Mouse (Mus musculus) heart, embryonic 12.5 days (tissue): ENCODE results near the gene Atxn2. TPM values are rescaled to one million over a fixed set of nuclear protein-coding genes. Genes with fewer than 3 reads are reported as not detected.

ENCODE experiments used
- ATAC-seq: fragments of 200-750 bp; cut with Nextera tagmentation; 2 replicates; pipeline ENCODE4 v1.8.0; 2017; ENCODE audit warnings: moderate TSS enrichment, moderate library complexity; ENCODE audit not compliant: insufficient number of reproducible peaks, low FRiP score
- H3K27ac ChIP-seq: fragments of 300-500 bp; sonication (generic); 2 replicates; pipeline ENCODE4 v1.5.1; 2016; ENCODE audit warnings: mild to moderate bottlenecking, moderate library complexity; ENCODE audit not compliant: poor library complexity, severe bottlenecking
- H3K27me3 ChIP-seq: fragments of 300-500 bp; sonication (generic); replicated peaks from 2 replicates; pipeline ENCODE4 v1.6.1; 2016; ENCODE audit warnings: mild to moderate bottlenecking, moderate library complexity
- H3K36me3 ChIP-seq: fragments of 300-500 bp; sonication (generic); 2 replicates; pipeline ENCODE4 v1.6.1; 2016; ENCODE audit warnings: mild to moderate bottlenecking, moderate library complexity
- H3K4me1 ChIP-seq: fragments of 300-500 bp; sonication (generic); replicated peaks from 2 replicates; pipeline ENCODE4 v1.6.1; 2016; ENCODE audit warnings: mild to moderate bottlenecking
- H3K4me2 ChIP-seq: fragments of 300-500 bp; sonication (generic); 2 replicates; pipeline ENCODE4 v1.6.1; 2016; ENCODE audit warnings: mild to moderate bottlenecking, moderate library complexity
- H3K4me3 ChIP-seq: fragments of 300-500 bp; sonication (generic); 2 replicates; pipeline ENCODE4 v1.5.1; 2016; ENCODE audit warnings: mild to moderate bottlenecking
- H3K9ac ChIP-seq: fragments of 300-500 bp; sonication (generic); 2 replicates; pipeline ENCODE4 v1.6.1; 2016; ENCODE audit warnings: mild to moderate bottlenecking, moderate library complexity
- H3K9me3 ChIP-seq: fragments of 300-500 bp; sonication (generic); replicated peaks from 2 replicates; pipeline ENCODE4 v1.6.1; 2016; ENCODE audit warnings: mild to moderate bottlenecking, moderate library complexity
- WGBS: fragments of 180-500 bp; shearing (Covaris S2); methylation state at CpG from one replicate; pipeline ENCODE4 v1.1.7; 2016; 5-methylcytosine and 5-hydroxymethylcytosine counted together
- polyA plus RNA-seq: library from polyadenylated mRNA; unstranded; fragments of >200 nt; fragmentation: Nextera tagmentation; extraction: Ambion mirVana; gene quantifications from 2 replicates; pipeline ENCODE4 v1.2.1, GENCODE M21; 2016

The Atxn2 gene
- polyA plus RNA-seq, 1 experiment from 2014 or later: 83.2 TPM

DNA sequence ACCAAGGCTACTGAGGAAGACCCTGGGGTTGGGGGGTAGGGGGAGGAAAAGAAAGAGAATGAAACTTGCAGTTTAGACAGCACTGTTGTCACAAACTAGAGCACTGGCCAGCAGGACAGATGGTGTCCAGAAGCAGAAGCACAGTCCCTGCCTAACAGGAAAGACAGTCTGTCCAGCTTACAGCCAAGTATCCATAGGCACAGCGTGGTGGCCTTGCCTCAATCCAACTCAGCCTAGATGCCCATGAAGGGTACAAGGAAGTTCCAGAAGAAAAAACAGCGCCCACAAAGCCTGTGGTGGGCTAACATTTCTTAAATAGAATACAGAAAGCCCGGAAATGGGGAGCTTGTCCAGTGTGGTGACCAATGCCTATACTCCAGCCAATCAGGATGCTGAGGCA, 114.5 kb downstream of the Atxn2 start:
- ATAC-seq: no peak
- no peak overlapping the region for H3K9ac ChIP-seq
- H3K27ac ChIP-seq: no peak overlapping the region
- no peaks in the 10 kb centered on the region for H3K9me3 ChIP-seq
- H3K27me3 ChIP-seq: no peaks in the 10 kb centered on the region
- H3K4me1 ChIP-seq: peaks cover 51% of the 10 kb centered on the region
- no peak overlapping the region for H3K4me2 ChIP-seq
- no peak overlapping the region for H3K4me3 ChIP-seq
- peaks cover 58% of the 10 kb centered on the region for H3K36me3 ChIP-seq
- WGBS: 88% methylated on average over 3 of the region's 3 CpGs

GRCm38 (mm10) chr5:121827876-121828275, 116.7 kb downstream of the Atxn2 start:
- ATAC-seq: no peak
- Histone ChIP-seq H3K36me3 (peaks cover 44% of the 10 kb centered on the region), H3K9ac (no peak overlapping the region), H3K27me3 (no peaks in the 10 kb centered on the region), H3K9me3 (no peaks in the 10 kb centered on the region), H3K4me3 (no peak overlapping the region), H3K27ac (no peak overlapping the region), H3K4me2 (no peak overlapping the region), H3K4me1 (peaks cover 46% of the 10 kb centered on the region)
- 85% methylated on average over 4 of the region's 4 CpGs for WGBS

DNA sequence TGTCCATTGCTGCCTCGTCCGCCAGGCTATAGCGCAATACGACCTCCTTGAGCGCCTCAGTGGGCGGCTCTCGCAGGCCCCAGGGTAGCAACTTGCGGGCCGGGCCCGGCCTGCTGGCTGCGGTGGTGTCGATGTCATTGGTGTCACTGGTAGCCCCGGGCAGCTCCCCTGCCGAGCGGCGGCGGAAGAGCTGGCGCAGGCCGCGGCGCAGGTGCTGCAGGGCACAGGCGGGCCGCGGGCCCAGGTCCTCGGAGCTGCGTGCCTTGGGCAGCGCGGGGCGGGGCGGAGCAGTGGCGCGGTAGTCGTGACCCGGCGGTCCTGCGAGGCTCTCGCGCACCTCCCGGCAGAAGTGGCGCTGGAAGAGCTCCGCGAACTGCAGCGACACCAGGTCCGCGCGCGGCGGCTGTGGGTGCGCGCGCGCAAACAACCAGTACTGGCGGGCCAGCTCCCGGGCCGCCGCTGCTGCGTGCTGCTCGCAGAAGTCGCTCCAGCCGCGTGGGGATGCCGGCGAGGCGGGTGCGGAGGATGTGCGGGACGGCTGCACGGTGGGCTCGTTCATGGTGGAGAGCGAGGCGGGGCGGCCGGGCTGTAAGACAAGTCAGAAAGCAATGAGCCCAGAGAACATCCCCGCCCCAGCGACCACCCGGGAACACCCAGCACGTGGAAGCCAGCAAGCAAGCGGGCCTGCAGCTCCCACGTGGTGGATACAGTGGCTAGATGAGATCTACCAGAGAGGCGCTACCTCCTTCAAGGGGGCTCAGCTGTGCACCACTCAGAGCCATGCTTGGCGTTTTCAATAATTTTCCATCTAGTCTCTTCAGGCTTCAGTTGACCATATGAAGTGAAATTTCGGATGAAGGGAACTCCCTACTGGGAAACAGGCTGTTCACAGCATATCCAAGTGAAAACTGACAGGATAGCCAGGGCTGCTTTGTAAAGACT, 117.6 kb downstream of the Atxn2 start:
- Histone ChIP-seq H3K27ac (no peak overlapping the region), H3K9ac (peak overlapping the region; percentile 26), H3K27me3 (no peaks in the 10 kb centered on the region), H3K4me1 (peaks cover 46% of the 10 kb centered on the region), H3K9me3 (no peaks in the 10 kb centered on the region), H3K4me3 (peak overlapping the region; percentile 47), H3K36me3 (peaks cover 35% of the 10 kb centered on the region), H3K4me2 (peak overlapping the region; percentile 90)
- ATAC-seq: no peak
- 26% methylated on average over 82 of the region's 82 CpGs for WGBS

GRCm38 (mm10) chr5:121831002-121831601, 120.0 kb downstream of the Atxn2 start:
- Histone ChIP-seq H3K4me2 (no peak overlapping the region), H3K9me3 (no peaks in the 10 kb centered on the region), H3K36me3 (peaks cover 27% of the 10 kb centered on the region), H3K27ac (no peak overlapping the region), H3K27me3 (no peaks in the 10 kb centered on the region), H3K4me1 (peaks cover 59% of the 10 kb centered on the region), H3K9ac (no peak overlapping the region), H3K4me3 (no peak overlapping the region)
- 78% methylated on average over 6 of the region's 6 CpGs for WGBS
- ATAC-seq: no peak

GRCm38 (mm10) chr5:121832376-121833155, 121.4 kb downstream of the Atxn2 start:
- peak overlapping the region; percentile 74 for H3K27ac ChIP-seq

GRCm38 (mm10) chr5:121833159-121833558, 122.0 kb downstream of the Atxn2 start:
- H3K27ac ChIP-seq: peak overlapping the region; percentile 74
- 0 out of 2 replicates have a peak overlapping the region, but pooled peaks have one; percentile 85 for H3K4me3 ChIP-seq
- 89% methylated on average over 2 of the region's 2 CpGs for WGBS

More at GRCm38 (mm10) chr5:121832376-121833155, 121.4 kb downstream of the Atxn2 start:
- Histone ChIP-seq H3K27me3 (no peaks in the 10 kb centered on the region), H3K9ac (peak overlapping the region; percentile 53; the same call in 1 of the 2 replicates), H3K4me1 (peaks cover 60% of the 10 kb centered on the region), H3K9me3 (no peaks in the 10 kb centered on the region), H3K36me3 (peaks cover 17% of the 10 kb centered on the region), H3K4me2 (peak overlapping the region; percentile 98), H3K4me3 (no peak overlapping the region)
- ATAC-seq: no peak
- 62% methylated on average over 6 of the region's 6 CpGs for whole genome bisulfite sequencing

GRCm38 (mm10) chr5:121833572-121834240, 122.6 kb downstream of the Atxn2 start:
- 35% methylated on average over 10 of the region's 10 CpGs for WGBS
- peaks cover 66% of the 10 kb centered on the region for H3K4me1 ChIP-seq
- H3K9ac ChIP-seq: peak overlapping the region; percentile 53
- no peak for ATAC-seq
- H3K27ac ChIP-seq: peak overlapping the region; percentile 74
- no peaks in the 10 kb centered on the region for H3K27me3 ChIP-seq
- H3K9me3 ChIP-seq: no peaks in the 10 kb centered on the region
- peak overlapping the region; percentile 85 for H3K4me3 ChIP-seq
- peaks cover 5% of the 10 kb centered on the region for H3K36me3 ChIP-seq
- H3K4me2 ChIP-seq: peak overlapping the region; percentile 98

More at GRCm38 (mm10) chr5:121833159-121833558, 122.0 kb downstream of the Atxn2 start:
- no peaks in the 10 kb centered on the region for H3K9me3 ChIP-seq
- H3K27me3 ChIP-seq: no peaks in the 10 kb centered on the region
- ATAC-seq: no peak
- peak overlapping the region; percentile 98 for H3K4me2 ChIP-seq
- H3K36me3 ChIP-seq: peaks cover 11% of the 10 kb centered on the region
- H3K9ac ChIP-seq: peak overlapping the region; percentile 53
- peaks cover 66% of the 10 kb centered on the region for H3K4me1 ChIP-seq

DNA sequence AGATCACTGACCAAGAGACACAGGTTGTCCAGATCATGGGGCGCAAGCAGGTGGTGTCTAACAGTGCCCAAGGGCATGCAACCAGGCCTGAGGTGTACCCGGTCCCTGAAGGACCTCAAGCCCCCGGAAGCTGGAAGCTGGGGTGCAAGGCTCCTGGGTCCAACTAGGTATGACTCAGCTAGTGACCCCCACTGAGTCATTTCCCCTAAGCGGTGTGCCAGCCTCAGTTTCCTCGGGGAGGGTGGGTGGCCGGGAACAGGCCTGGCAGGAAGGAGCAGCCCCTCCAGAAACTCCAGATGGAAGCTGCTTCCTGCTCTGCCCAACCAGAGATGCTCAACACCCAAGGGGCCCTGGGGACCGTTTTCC, 123.1 kb downstream of the Atxn2 start:
- Histone ChIP-seq H3K4me1 (peaks cover 65% of the 10 kb centered on the region), H3K4me3 (peak overlapping the region; percentile 85), H3K9ac (no peak overlapping the region), H3K4me2 (peak overlapping the region; percentile 98), H3K27me3 (no peaks in the 10 kb centered on the region), H3K9me3 (no peaks in the 10 kb centered on the region), H3K36me3 (peaks cover 4% of the 10 kb centered on the region; the same call in 1 of the 2 replicates), H3K27ac (peak overlapping the region; percentile 74)
- ATAC-seq: no peak
- 50% methylated on average over 7 of the region's 7 CpGs for WGBS

GRCm38 (mm10) chr5:121834991-121835747, 124.0 kb downstream of the Atxn2 start:
- 14% methylated on average over 12 of the region's 12 CpGs for WGBS
- peaks cover 4% of the 10 kb centered on the region; the same call in 1 of the 2 replicates for H3K36me3 ChIP-seq
- no peaks in the 10 kb centered on the region for H3K27me3 ChIP-seq
- peaks cover 62% of the 10 kb centered on the region for H3K4me1 ChIP-seq
- H3K9me3 ChIP-seq: no peaks in the 10 kb centered on the region
- ATAC-seq: no peak
- H3K4me2 ChIP-seq: peak overlapping the region; percentile 98
- H3K4me3 ChIP-seq: peak overlapping the region; percentile 85
- peak overlapping the region; percentile 88 for H3K9ac ChIP-seq
- H3K27ac ChIP-seq: peak overlapping the region; percentile 87
